Mouse (Mus musculus): ENCODE data around the gene Gm45062. TPM values are rescaled to one million over a fixed set of nuclear protein-coding genes. Genes with fewer than 3 reads are reported as not detected.
A peak's percentile ranks its signal among the peaks of the same experiment; 100 is the strongest.

Gm45062 gene
- total and polyA plus RNA-seq, 3 experiments = 2.2 to 3.6 TPM; not detected in 1

- no peak for DNase-seq (ENCODE audit: low read depth, low spot score)
- H3K9me3 ChIP-seq (replicated peaks; ENCODE audit: insufficient read depth, low read length) = no peaks in the 10 kb centered on the region
- no peaks in the 10 kb centered on the region for H3K79me2 ChIP-seq (ENCODE audit: control insufficient read depth, insufficient read depth, low read length, poor library complexity)
- no peak overlapping the region for H3K27ac ChIP-seq (ENCODE audit: control insufficient read depth, low read depth, low read length)
- H3K9ac ChIP-seq (ENCODE audit: control insufficient read depth, low read depth, low read length, poor library complexity, severe bottlenecking) = no peak overlapping the region
- peaks cover 0 to 3% of the 10 kb centered on the region in 2 experiments; a peak in 1 of 4 replicates for H3K36me3 ChIP-seq (ENCODE audit: control insufficient read depth in 1 of 2, insufficient read depth in 2 of 2, low read length in 2 of 2)
- no peak overlapping the region for H3K4me3 ChIP-seq (ENCODE audit: control insufficient read depth in 1 of 2, insufficient read depth in 1 of 2, low read depth in 2 of 2, low read length in 2 of 2)
- no peaks in the 10 kb centered on the region for H3K27me3 ChIP-seq (ENCODE audit: control insufficient read depth in 1 of 2, insufficient read depth in 2 of 2, low read length in 2 of 2)
- peaks cover under 1 to 9% of the 10 kb centered on the region in 2 experiments; a peak in 3 of 4 replicates for H3K4me1 ChIP-seq (ENCODE audit: control insufficient read depth in 1 of 2, insufficient read depth in 2 of 2, low read length in 2 of 2)
- TF ChIP-seq TAL1 (IDR thresholded peaks at IDR 0.05; ENCODE audit: low read length) = no peak
- TF ChIP-seq NRF1 (IDR thresholded peaks at IDR 0.05; ENCODE audit: insufficient read depth, low read depth, low read length, poor library complexity, severe bottlenecking) = no peak
- TF ChIP-seq CHD1 (IDR thresholded peaks at IDR 0.05; ENCODE audit: low read depth, low read length) = no peak
- TF ChIP-seq EP300 (IDR thresholded peaks at IDR 0.05; ENCODE audit: low read depth in 1 of 2, low read length in 2 of 2) = no peak
- TF ChIP-seq SMC3 (IDR thresholded peaks at IDR 0.05; ENCODE audit: low read depth, low read length) = no peak
- no peak for TF ChIP-seq NELFE (IDR thresholded peaks at IDR 0.05; ENCODE audit: low read depth, low read length)
- TF ChIP-seq POLR2A (IDR thresholded peaks at IDR 0.05; ENCODE audit: control insufficient read depth in 1 of 2, insufficient read depth in 1 of 2, low read depth in 1 of 2, low read length in 2 of 2, poor library complexity in 1 of 2) = no peak
- no peak for TF ChIP-seq CTCF (IDR thresholded peaks at IDR 0.05 in 2 of 3, conservative IDR thresholded peaks at IDR 0.05 in 1 of 3; ENCODE audit: control insufficient read depth in 1 of 3, insufficient read depth in 1 of 3, low read depth in 2 of 3, low read length in 3 of 3, poor library complexity in 1 of 3, severe bottlenecking in 1 of 3)
- no peak for TF ChIP-seq MAZ (IDR thresholded peaks at IDR 0.05; ENCODE audit: low read depth, low read length)
- no peak for TF ChIP-seq RAD21 (IDR thresholded peaks at IDR 0.05; ENCODE audit: low read depth, low read length)
- TF ChIP-seq POLR2AphosphoS2 (IDR thresholded peaks at IDR 0.05; ENCODE audit: low read length) = no peak
- no peak for TF ChIP-seq JUND (IDR thresholded peaks at IDR 0.05; ENCODE audit: low read depth, low read length)
- TF ChIP-seq MYC (IDR thresholded peaks at IDR 0.05; ENCODE audit: low read depth, low read length) = no peak
- TF ChIP-seq USF1 (IDR thresholded peaks at IDR 0.05; ENCODE audit: low read depth, low read length) = no peak
- TF ChIP-seq MAX (IDR thresholded peaks at IDR 0.05; ENCODE audit: low read length) = no peak
Measured at GRCm38 (mm10) chr6:8354846-8355245, 95.6 kb downstream of the Gm45062 start.

DNA sequence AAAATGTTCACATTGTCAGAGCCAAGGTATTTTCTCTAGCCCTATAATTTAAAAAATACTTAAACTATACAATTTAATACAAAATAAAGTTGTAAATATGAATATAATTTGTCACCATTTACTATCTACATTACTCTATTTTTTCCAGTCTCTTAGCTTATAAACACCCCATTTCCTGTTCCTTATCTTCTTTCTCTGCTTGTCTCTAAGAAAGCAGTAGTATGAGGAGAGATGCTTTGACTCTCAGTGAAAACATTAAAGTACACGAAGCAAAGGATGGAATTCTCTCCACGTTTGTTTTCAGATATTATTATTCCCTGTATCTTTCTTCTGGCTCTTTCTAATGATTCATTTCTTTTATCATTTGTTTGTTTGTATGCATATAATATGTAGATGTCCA lies 99.0 kb downstream of the Gm45062 start:
- no peak overlapping the region for H3K4me3 ChIP-seq (ENCODE audit: control insufficient read depth in 1 of 2, insufficient read depth in 1 of 2, low read depth in 2 of 2, low read length in 2 of 2)
- peak; percentile 47 for DNase-seq (ENCODE audit: low read depth, low spot score)
- H3K36me3 ChIP-seq (ENCODE audit: control insufficient read depth in 1 of 2, insufficient read depth in 2 of 2, low read length in 2 of 2) = peaks cover 0 to 3% of the 10 kb centered on the region in 2 experiments; a peak in 1 of 4 replicates
- no peak overlapping the region for H3K27ac ChIP-seq (ENCODE audit: control insufficient read depth, low read depth, low read length)
- H3K4me1 ChIP-seq (ENCODE audit: control insufficient read depth in 1 of 2, insufficient read depth in 2 of 2, low read length in 2 of 2) = peaks cover 0 to 9% of the 10 kb centered on the region in 2 experiments; a peak in 2 of 4 replicates
- no peak overlapping the region for H3K9ac ChIP-seq (ENCODE audit: control insufficient read depth, low read depth, low read length, poor library complexity, severe bottlenecking)
- no peak for TF ChIP-seq CHD2 (IDR thresholded peaks at IDR 0.05; ENCODE audit: low read length)
- no peak for TF ChIP-seq POLR2AphosphoS5 (IDR thresholded peaks at IDR 0.05; ENCODE audit: borderline replicate concordance, low read depth, low read length)
- TF ChIP-seq SMC3 (IDR thresholded peaks at IDR 0.05; ENCODE audit: low read depth, low read length) = 0 out of 2 replicates have a peak, but pooled peaks have one; percentile 7
- peak; percentile 78; the same call in 1 of the 2 replicates for TF ChIP-seq GATA1 (IDR thresholded peaks at IDR 0.05; ENCODE audit: low read depth, low read length)
- 0 out of 2 replicates have a peak, but pooled peaks have one; percentile 23 for TF ChIP-seq RCOR1 (IDR thresholded peaks at IDR 0.05; ENCODE audit: low read depth, low read length)
- no peak for TF ChIP-seq MAFK (IDR thresholded peaks at IDR 0.05; ENCODE audit: borderline replicate concordance, low read depth, low read length)
- no peak for TF ChIP-seq NRF1 (IDR thresholded peaks at IDR 0.05; ENCODE audit: insufficient read depth, low read depth, low read length, poor library complexity, severe bottlenecking)
- TF ChIP-seq MEF2A (IDR thresholded peaks at IDR 0.05; ENCODE audit: extremely low read depth, insufficient replicate concordance, low read depth, low read length, poor library complexity, severe bottlenecking) = no peak
- no peak for TF ChIP-seq JUND (IDR thresholded peaks at IDR 0.05; ENCODE audit: low read depth, low read length)
- TF ChIP-seq KAT2A (conservative IDR thresholded peaks at IDR 0.05; ENCODE audit: low read depth, low read length) = no peak
- no peak for TF ChIP-seq ZMIZ1 (IDR thresholded peaks at IDR 0.05; ENCODE audit: low read depth, low read length)
- TF ChIP-seq POLR2A (IDR thresholded peaks at IDR 0.05; ENCODE audit: control insufficient read depth in 1 of 2, insufficient read depth in 1 of 2, low read depth in 1 of 2, low read length in 2 of 2, poor library complexity in 1 of 2) = no peak
- no peak for TF ChIP-seq UBTF (IDR thresholded peaks at IDR 0.05; ENCODE audit: borderline replicate concordance, insufficient read depth, low read depth, low read length)
- TF ChIP-seq USF2 (IDR thresholded peaks at IDR 0.05; ENCODE audit: borderline replicate concordance in 1 of 2, insufficient read depth in 1 of 2, low read depth in 1 of 2, low read length in 2 of 2) = no peak
- TF ChIP-seq EP300 (IDR thresholded peaks at IDR 0.05; ENCODE audit: low read depth in 1 of 2, low read length in 2 of 2) = peak; percentile 21 to 54; a peak in 2 of 4 replicates
- TF ChIP-seq MYC (IDR thresholded peaks at IDR 0.05; ENCODE audit: low read depth, low read length) = no peak
- no peak for TF ChIP-seq TCF12 (IDR thresholded peaks at IDR 0.05; ENCODE audit: low read depth, low read length)
- TF ChIP-seq MXI1 (IDR thresholded peaks at IDR 0.05; ENCODE audit: low read depth, low read length) = no peak
- peak; percentile 51; the same call in 1 of the 2 replicates for TF ChIP-seq ELF1 (IDR thresholded peaks at IDR 0.05; ENCODE audit: low read depth, low read length)
- TF ChIP-seq MAX (IDR thresholded peaks at IDR 0.05; ENCODE audit: low read length) = no peak
- H3K79me2 ChIP-seq (ENCODE audit: control insufficient read depth, insufficient read depth, low read length, poor library complexity) = no peaks in the 10 kb centered on the region
- H3K27me3 ChIP-seq (ENCODE audit: control insufficient read depth in 1 of 2, insufficient read depth in 2 of 2, low read length in 2 of 2) = no peaks in the 10 kb centered on the region
- no peaks in the 10 kb centered on the region for H3K9me3 ChIP-seq (replicated peaks; ENCODE audit: insufficient read depth, low read length)
